Mouse (Mus musculus): ENCODE measurements around the gene Cd55b. TPM values are rescaled to one million over a fixed set of nuclear protein-coding genes. Genes with fewer than 3 reads are reported as not detected.
"Not testable (repeated sequence)": the region's sequence is repeated elsewhere in the genome, so short reads cannot be mapped to it uniquely, and the experiment has no call there.

Cd55b gene
- not detected in 2 replicates for polyA plus RNA-seq (2014; fragmentation: Nextera tagmentation; extraction: Ambion mirVana)

DNA sequence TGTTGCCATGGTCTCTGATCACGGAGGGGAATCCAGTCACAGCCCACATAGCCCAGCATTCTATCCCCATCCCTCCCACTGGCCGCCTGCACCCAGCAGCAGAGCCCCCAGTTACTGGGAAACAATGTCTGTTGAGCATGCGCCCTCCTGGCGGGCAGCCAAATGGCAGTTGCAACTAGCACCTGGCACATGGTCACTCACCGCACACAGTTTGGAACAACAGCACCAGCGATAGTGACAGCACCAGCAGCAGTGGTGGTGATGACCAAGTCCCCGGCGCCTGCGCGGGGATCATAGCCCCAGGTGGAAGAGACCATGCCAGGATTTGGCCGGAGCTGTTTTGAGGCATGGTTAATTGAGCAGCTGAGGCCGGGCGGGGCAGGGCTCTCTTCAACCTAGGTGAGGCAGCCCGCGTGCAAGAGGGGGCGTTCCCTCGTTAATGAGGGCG is at the start of gene Cd55b:
Cd55b (minus strand) TSS at position 346 of the 448 bp plus-strand sequence.
- no peaks in the 10 kb centered on the region for H3K9me3 ChIP-seq (ENCODE audit: control insufficient read depth, low read length)
- ATAC-seq (ENCODE audit: low FRiP score, low TSS enrichment) (peak; percentile 50; the same call in 1 of the 2 replicates), DNase-seq (peak; percentile 18)
- no peaks in the 10 kb centered on the region for H3K36me3 ChIP-seq (ENCODE audit: control insufficient read depth, insufficient read depth, low read length)
- WGBS: 68% methylated on average over 18 of the region's 18 CpGs
- H3K27ac ChIP-seq (replicated peaks; ENCODE audit: low read depth, low read length): no peak within 1 kb of the TSS
- no peak within 1 kb of the TSS for H3K4me3 ChIP-seq (replicated peaks; ENCODE audit: low read depth, low read length)
- H3K4me2 ChIP-seq (ENCODE audit: low read length): no peak within 1 kb of the TSS
- H3K4me1 ChIP-seq (ENCODE audit: control insufficient read depth, insufficient read depth, low read length): no peaks in the 10 kb centered on the region
- H3K9ac ChIP-seq (replicated peaks; ENCODE audit: low read length): no peak within 1 kb of the TSS
- no peaks in the 10 kb centered on the region for H3K27me3 ChIP-seq (ENCODE audit: control insufficient read depth, insufficient read depth, low read length)

DNA sequence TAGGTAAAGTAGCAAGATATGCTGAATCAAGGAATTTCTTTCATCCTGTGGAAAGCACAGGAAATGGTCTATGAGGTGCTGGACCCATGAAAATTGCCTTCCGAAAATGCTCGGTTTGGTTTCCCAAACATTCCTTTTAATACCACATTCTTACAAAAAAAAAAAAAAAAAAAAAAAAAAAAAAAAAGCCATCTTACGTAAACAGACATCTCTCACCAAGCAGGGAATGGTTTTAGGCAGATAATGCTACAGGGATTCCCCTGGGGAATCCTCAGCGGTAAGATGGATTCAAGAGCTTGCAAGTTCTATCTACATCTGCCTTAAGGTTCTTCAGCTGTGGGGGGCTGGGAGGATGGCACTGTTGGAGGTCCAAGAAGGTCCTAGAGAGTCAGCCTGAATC is 47.3 kb upstream of the Cd55b start:
- WGBS: 91% methylated on average over 4 of the region's 4 CpGs
- ATAC-seq (ENCODE audit: low FRiP score, low TSS enrichment): no peak
- H3K36me3 ChIP-seq (ENCODE audit: control insufficient read depth, insufficient read depth, low read length): no peaks in the 10 kb centered on the region

DNA sequence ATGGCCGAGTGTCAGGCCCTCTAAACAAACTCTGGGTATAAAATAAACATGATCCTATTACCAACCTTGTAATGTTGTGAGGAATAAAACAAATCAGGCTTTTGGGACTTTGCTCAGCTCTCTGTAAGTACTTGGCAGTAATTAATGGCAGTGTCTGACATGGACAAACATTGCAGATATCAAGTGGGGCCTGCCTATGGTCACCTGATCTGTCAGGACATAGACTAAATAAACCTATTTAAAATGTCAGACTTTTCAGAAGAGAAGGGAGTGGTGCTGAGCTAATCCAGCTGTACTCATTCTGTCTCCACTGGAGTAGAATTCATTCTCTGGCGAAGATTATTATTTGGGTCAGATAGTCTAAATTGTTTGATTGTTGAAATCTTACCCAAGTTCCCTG is 44.6 kb upstream of the Cd55b start:
- no peak overlapping the region for H3K4me2 ChIP-seq (ENCODE audit: low read length)
- H3K36me3 ChIP-seq (ENCODE audit: control insufficient read depth, insufficient read depth, low read length): no peaks in the 10 kb centered on the region
- WGBS: 82% methylated on average over 2 of the region's 2 CpGs

More for the DNA sequence above, 47.3 kb upstream of the Cd55b start:
- H3K27me3 ChIP-seq (ENCODE audit: control insufficient read depth, insufficient read depth, low read length): no peaks in the 10 kb centered on the region
- no peak overlapping the region for H3K4me2 ChIP-seq (ENCODE audit: low read length)
- H3K9ac ChIP-seq (replicated peaks; ENCODE audit: low read length): no peak overlapping the region
- DNase-seq: no peak
- no peaks in the 10 kb centered on the region for H3K9me3 ChIP-seq (ENCODE audit: control insufficient read depth, low read length)
- no peaks in the 10 kb centered on the region for H3K4me1 ChIP-seq (ENCODE audit: control insufficient read depth, insufficient read depth, low read length)
- H3K4me3 ChIP-seq (replicated peaks; ENCODE audit: low read depth, low read length): no peak overlapping the region
- no peak overlapping the region for H3K27ac ChIP-seq (replicated peaks; ENCODE audit: low read depth, low read length)

DNA sequence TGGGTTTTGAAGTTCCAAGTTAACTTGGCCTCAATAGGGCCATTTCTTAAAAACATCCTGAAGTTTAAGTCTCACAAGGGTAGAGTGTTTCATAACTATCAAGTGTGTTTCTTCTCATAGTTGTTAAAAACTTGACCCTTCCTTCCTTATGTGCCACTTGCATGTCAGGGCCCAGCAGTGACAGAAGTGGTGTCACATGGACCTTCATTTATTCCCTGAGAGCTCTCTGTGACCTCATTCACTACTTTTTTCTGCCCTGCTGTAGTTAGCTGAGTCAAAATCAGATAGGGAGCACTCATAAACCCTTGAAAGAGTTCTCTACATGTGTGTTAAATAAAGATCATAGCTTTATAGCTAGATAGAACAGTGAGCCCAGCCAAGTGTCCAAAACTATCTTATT is 41.4 kb upstream of the Cd55b start:
- Histone ChIP-seq H3K27ac (replicated peaks; ENCODE audit: low read depth, low read length) (no peak overlapping the region), H3K4me1 (ENCODE audit: control insufficient read depth, insufficient read depth, low read length) (no peaks in the 10 kb centered on the region), H3K27me3 (ENCODE audit: control insufficient read depth, insufficient read depth, low read length) (no peaks in the 10 kb centered on the region), H3K36me3 (ENCODE audit: control insufficient read depth, insufficient read depth, low read length) (no peaks in the 10 kb centered on the region), H3K9me3 (ENCODE audit: control insufficient read depth, low read length) (no peaks in the 10 kb centered on the region), H3K4me2 (ENCODE audit: low read length) (no peak overlapping the region), H3K9ac (replicated peaks; ENCODE audit: low read length) (no peak overlapping the region), H3K4me3 (replicated peaks; ENCODE audit: low read depth, low read length) (no peak overlapping the region)
- DNase-seq (no peak), ATAC-seq (ENCODE audit: low FRiP score, low TSS enrichment) (no peak)

More for the DNA sequence above, 44.6 kb upstream of the Cd55b start:
- DNase-seq (no peak), ATAC-seq (ENCODE audit: low FRiP score, low TSS enrichment) (no peak)
- H3K27ac ChIP-seq (replicated peaks; ENCODE audit: low read depth, low read length): no peak overlapping the region
- H3K27me3 ChIP-seq (ENCODE audit: control insufficient read depth, insufficient read depth, low read length): no peaks in the 10 kb centered on the region
- no peak overlapping the region for H3K9ac ChIP-seq (replicated peaks; ENCODE audit: low read length)
- H3K9me3 ChIP-seq (ENCODE audit: control insufficient read depth, low read length): no peaks in the 10 kb centered on the region
- no peak overlapping the region for H3K4me3 ChIP-seq (replicated peaks; ENCODE audit: low read depth, low read length)
- no peaks in the 10 kb centered on the region for H3K4me1 ChIP-seq (ENCODE audit: control insufficient read depth, insufficient read depth, low read length)

- H3K9ac ChIP-seq (replicated peaks; ENCODE audit: low read length): peak overlapping the region; percentile 73
- DNase-seq: peak; percentile 66
- ATAC-seq (ENCODE audit: low FRiP score, low TSS enrichment): peak; percentile 82; the same call in 1 of the 2 replicates
- no peaks in the 10 kb centered on the region for H3K27me3 ChIP-seq (ENCODE audit: control insufficient read depth, insufficient read depth, low read length)
- H3K36me3 ChIP-seq (ENCODE audit: control insufficient read depth, insufficient read depth, low read length): no peaks in the 10 kb centered on the region
- peak overlapping the region; percentile 74 for H3K27ac ChIP-seq (replicated peaks; ENCODE audit: low read depth, low read length)
- no peaks in the 10 kb centered on the region for H3K9me3 ChIP-seq (ENCODE audit: control insufficient read depth, low read length)
- peak overlapping the region; percentile 71 for H3K4me3 ChIP-seq (replicated peaks; ENCODE audit: low read depth, low read length)
- peak overlapping the region; percentile 77 for H3K4me2 ChIP-seq (ENCODE audit: low read length)
- 5% methylated on average over 4 of the region's 4 CpGs for WGBS
- no peaks in the 10 kb centered on the region for H3K4me1 ChIP-seq (ENCODE audit: control insufficient read depth, insufficient read depth, low read length)
Measured at GRCm38 (mm10) chr1:130462867-130463266, 40.1 kb upstream of the Cd55b start.

GRCm38 (mm10) chr1:130462084-130462861 is 39.5 kb upstream of the Cd55b start, which contains the start of gene Cd55:
TSS of gene Cd55 (minus strand) at chr1:130462744.
- Histone ChIP-seq H3K4me3 (replicated peaks; ENCODE audit: low read depth, low read length) (peak within 1 kb of the TSS; percentile 71), H3K27ac (replicated peaks; ENCODE audit: low read depth, low read length) (peak within 1 kb of the TSS; percentile 74), H3K9ac (replicated peaks; ENCODE audit: low read length) (peak within 1 kb of the TSS; percentile 73), H3K4me1 (ENCODE audit: control insufficient read depth, insufficient read depth, low read length) (no peaks in the 10 kb centered on the region), H3K36me3 (ENCODE audit: control insufficient read depth, insufficient read depth, low read length) (no peaks in the 10 kb centered on the region), H3K27me3 (ENCODE audit: control insufficient read depth, insufficient read depth, low read length) (no peaks in the 10 kb centered on the region), H3K4me2 (ENCODE audit: low read length) (peak within 1 kb of the TSS; percentile 77), H3K9me3 (ENCODE audit: control insufficient read depth, low read length) (no peaks in the 10 kb centered on the region)
- whole genome bisulfite sequencing: under 1% methylated on average over 45 of the region's 45 CpGs
- ATAC-seq (ENCODE audit: low FRiP score, low TSS enrichment): peak; percentile 91
- DNase-seq: peak; percentile 95

GRCm38 (mm10) chr1:130455111-130455510 is 32.3 kb upstream of the Cd55b start:
- Histone ChIP-seq H3K27ac (replicated peaks; ENCODE audit: low read depth, low read length) (no peak overlapping the region), H3K9me3 (ENCODE audit: control insufficient read depth, low read length) (no peaks in the 10 kb centered on the region), H3K4me2 (ENCODE audit: low read length) (no peak overlapping the region), H3K4me1 (ENCODE audit: control insufficient read depth, insufficient read depth, low read length) (no peaks in the 10 kb centered on the region), H3K4me3 (replicated peaks; ENCODE audit: low read depth, low read length) (no peak overlapping the region), H3K9ac (replicated peaks; ENCODE audit: low read length) (no peak overlapping the region), H3K36me3 (ENCODE audit: control insufficient read depth, insufficient read depth, low read length) (no peaks in the 10 kb centered on the region), H3K27me3 (ENCODE audit: control insufficient read depth, insufficient read depth, low read length) (no peaks in the 10 kb centered on the region)
- ATAC-seq (ENCODE audit: low FRiP score, low TSS enrichment) (no peak), DNase-seq (no peak)
- 93% methylated on average over 2 of the region's 2 CpGs for WGBS

DNA sequence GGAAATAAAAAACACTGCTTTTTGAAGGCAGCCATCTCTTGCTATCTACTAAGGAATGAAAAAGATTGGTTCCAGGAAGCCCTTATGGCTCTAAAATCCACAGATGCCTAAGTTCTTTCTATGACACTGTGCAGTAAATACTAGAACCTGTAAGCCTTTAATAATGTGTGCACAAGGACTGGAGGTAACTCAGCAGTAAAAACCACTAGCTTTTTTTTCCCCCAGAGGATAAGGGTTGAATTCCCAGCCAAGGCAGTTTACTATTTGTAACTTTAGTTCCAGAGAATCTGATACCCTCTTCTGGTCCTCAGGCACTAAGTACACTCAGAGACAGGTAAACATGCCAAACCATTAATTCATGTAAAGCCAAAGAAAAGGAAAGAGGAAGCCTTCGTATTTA is 20.1 kb upstream of the Cd55b start:
- not testable (repeated sequence) for H3K9ac ChIP-seq (replicated peaks; ENCODE audit: low read length); H3K27me3 ChIP-seq (ENCODE audit: control insufficient read depth, insufficient read depth, low read length); H3K4me1 ChIP-seq (ENCODE audit: control insufficient read depth, insufficient read depth, low read length); H3K9me3 ChIP-seq (ENCODE audit: control insufficient read depth, low read length); H3K4me3 ChIP-seq (replicated peaks; ENCODE audit: low read depth, low read length); DNase-seq; H3K36me3 ChIP-seq (ENCODE audit: control insufficient read depth, insufficient read depth, low read length); H3K4me2 ChIP-seq (ENCODE audit: low read length); H3K27ac ChIP-seq (replicated peaks; ENCODE audit: low read depth, low read length); ATAC-seq (ENCODE audit: low FRiP score, low TSS enrichment)
- 84% methylated on average over 1 of the region's 1 CpGs for WGBS

DNA sequence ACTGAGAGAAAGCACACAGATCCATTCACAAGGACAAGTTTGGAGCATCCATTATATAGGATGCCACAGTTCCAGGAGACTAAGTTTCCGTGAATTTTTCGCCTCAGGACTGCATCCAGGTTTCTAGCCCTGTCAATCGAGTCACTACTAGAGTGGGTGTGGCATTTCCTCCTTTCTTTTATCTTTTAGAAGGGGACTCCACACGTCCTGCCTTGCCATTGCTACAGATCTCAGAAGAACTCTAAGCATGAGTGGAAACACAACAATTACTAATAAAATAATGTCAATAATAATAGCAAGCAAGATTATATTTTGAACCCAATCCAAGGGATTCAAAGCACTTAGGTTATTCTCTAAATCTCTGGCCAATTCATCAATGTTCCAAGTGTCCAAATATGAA is 8.1 kb upstream of the Cd55b start:
- Histone ChIP-seq H3K9ac (replicated peaks; ENCODE audit: low read length) (no peak overlapping the region), H3K27ac (replicated peaks; ENCODE audit: low read depth, low read length) (no peak overlapping the region)
- 77% methylated on average over 4 of the region's 4 CpGs for WGBS

More for the DNA sequence above, 8.1 kb upstream of the Cd55b start:
- no peak for DNase-seq
- Histone ChIP-seq H3K27me3 (ENCODE audit: control insufficient read depth, insufficient read depth, low read length) (no peaks in the 10 kb centered on the region), H3K4me3 (replicated peaks; ENCODE audit: low read depth, low read length) (no peak overlapping the region), H3K36me3 (ENCODE audit: control insufficient read depth, insufficient read depth, low read length) (no peaks in the 10 kb centered on the region), H3K9me3 (ENCODE audit: control insufficient read depth, low read length) (no peaks in the 10 kb centered on the region), H3K4me1 (ENCODE audit: control insufficient read depth, insufficient read depth, low read length) (no peaks in the 10 kb centered on the region), H3K4me2 (ENCODE audit: low read length) (no peak overlapping the region)
- ATAC-seq (ENCODE audit: low FRiP score, low TSS enrichment): no peak
